Mouse (Mus musculus) megakaryocyte, embryonic 14.5 days (primary cell): Measurements from ENCODE around the gene Ccn1.

Experiments used
- FLI1 ChIP-seq: IDR thresholded peaks from 2 replicates; pipeline ENCODE4 v1.6.1; 2012; ENCODE audit warnings: low read length, inconsistent platforms, mixed read lengths
- GATA1 ChIP-seq: IDR thresholded peaks from 3 replicates; pipeline ENCODE4 v1.6.1; 2012; ENCODE audit warnings: mixed read lengths, low read length, inconsistent platforms, borderline replicate concordance

GRCm38 (mm10) chr3:145645463-145645862 lies 4.3 kb downstream of the Ccn1 start:
- no peak for TF ChIP-seq GATA1
- no peak for TF ChIP-seq FLI1
